ENCODE assay signal across 32 mouse cellular contexts in the genomic region with DNA sequence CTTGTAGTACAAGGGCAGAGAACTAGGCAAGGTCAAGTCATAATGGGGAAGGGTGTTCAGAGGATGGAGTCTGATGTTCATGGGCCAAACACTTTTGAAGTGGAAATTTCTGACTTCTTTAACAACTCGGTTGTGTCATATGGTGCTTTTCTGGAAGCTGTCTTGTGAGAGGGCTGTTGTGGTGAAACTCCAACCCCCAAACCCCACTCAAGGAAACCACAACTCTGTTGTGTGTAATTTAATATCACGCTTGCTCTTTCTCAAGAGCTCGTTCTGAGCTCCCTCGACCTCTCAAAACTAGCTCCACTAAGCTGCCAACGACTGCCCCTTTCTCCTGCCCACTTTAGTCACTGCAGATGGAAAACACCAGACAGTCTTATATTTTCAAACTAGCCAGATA. TPM values are rescaled to one million over a fixed set of nuclear protein-coding genes. Genes with fewer than 3 reads are reported as not detected.
DNase-seq lines count a peak whose midpoint lies in the region; ATAC-seq and TF ChIP-seq lines count a peak whose summit lies in the region.
"Had no signal": no experiment of that assay in that cellular context is flagged by ENCODE, and none has a peak within 500 bp of the region (broad histone marks: within the 10 kb centered on the region; RNA-seq: fewer than 3 reads in every experiment).

No protein-coding gene starts in this region.

- H3K4me3 ChIP-seq in bone marrow, adult 2 months (replicated peaks; ENCODE audit: control insufficient read depth, low read depth, low read length) = no peak overlapping the region
- H3K4me3 ChIP-seq: embryonic facial prominence, embryonic 10.5 days; embryonic facial prominence, embryonic 13.5 days; erythroblast, embryonic 14.5 days; forebrain, embryonic 10.5 days; gastrocnemius, adult 2 months; heart, embryonic 12.5 days; heart, embryonic 15.5 days; hindbrain, embryonic 10.5 days; hindbrain, embryonic 13.5 days; intestine, embryonic 15.5 days had no signal

- WGBS in bone marrow, adult 2 months = 8% methylated on average over 5 of the region's 5 CpGs

- peak; percentile 76 for ATAC-seq in granulocyte monocyte progenitor cell, adult 5-6 weeks (replicated peaks; ENCODE audit: poor library complexity, severe bottlenecking)
- ATAC-seq: activated CD4-positive, CD25-positive, alpha-beta regulatory T cell, adult 4 months; forebrain, embryonic 14.5 days; forebrain, postnatal 0 days; hindbrain, embryonic 16.5 days; intestine, embryonic 15.5 days had no signal

- intact Hi-C loops in gastrocnemius, postnatal 14 days (cut with DNase I; ENCODE audit: low total_unique reads) = no loop called here

- peak; percentile 51 for DNase-seq in 416B (ENCODE audit: low read depth)
- DNase-seq in natural killer cell, adult 2 months (ENCODE audit: low spot score in 2 of 2) = peak; percentile 28 to 56
- no peak for DNase-seq in spleen, postnatal 14 days (ENCODE audit: low spot score in 2 of 2)
- no peak for DNase-seq in gastrocnemius, postnatal 14 days
- DNase-seq in cerebellum, adult 11-12 months = no peak
- DNase-seq: adrenal gland, adult 8-10 months; adrenal gland, postnatal 25 days; B cell, adult 2 months; cerebellum, adult 2 months; cerebellum, adult 9-11 months; cerebellum, postnatal 25 days; embryo, embryonic 11 days; forebrain, postnatal 0 days; gastrocnemius, adult 2 months; gastrocnemius, postnatal 36 days; heart, adult 11 months; heart, postnatal 10 days; heart, postnatal 36 days had no signal

- TF ChIP-seq POLR2A in bone marrow, adult 2 months (IDR thresholded peaks at IDR 0.05; ENCODE audit: borderline replicate concordance, control insufficient read depth, low read depth, low read length) = no peak

- TF ChIP-seq CTCF in bone marrow, adult 2 months (IDR thresholded peaks at IDR 0.05; ENCODE audit: control insufficient read depth, insufficient read depth, low read length) = no peak

- H3K4me1 ChIP-seq in bone marrow, adult 2 months (ENCODE audit: control insufficient read depth, insufficient read depth, low read length) = peaks cover 4% of the 10 kb centered on the region
- H3K4me1 ChIP-seq: intestine, embryonic 15.5 days had no signal

- H3K27ac ChIP-seq in bone marrow, adult 2 months (ENCODE audit: control insufficient read depth, insufficient read depth, low read depth, low read length, poor library complexity) = 0 out of 2 replicates have a peak overlapping the region, but pooled peaks have one; percentile 9
- H3K27ac ChIP-seq: embryonic facial prominence, embryonic 10.5 days; embryonic facial prominence, embryonic 13.5 days; forebrain, embryonic 10.5 days; gastrocnemius, adult 2 months; heart, embryonic 15.5 days; hindbrain, embryonic 10.5 days; hindbrain, embryonic 13.5 days; intestine, embryonic 15.5 days had no signal

RNA-seq across cellular contexts. Expression of gene Olfm1, which starts 47.1 kb away (rescaled TPM):
- polyA plus RNA-seq in bone marrow, adult 2 months (2011; ENCODE audit: insufficient read depth, insufficient read length, low replicate concordance, missing spikeins) = 2.4 and 5.0 TPM in 2 replicates
- 1.3 and 6.3 TPM in 2 replicates for total RNA-seq in granulocyte monocyte progenitor cell, adult 5-6 weeks (2014; fragmentation: Nextera tagmentation)
- total RNA-seq in granulocyte monocyte progenitor cell, adult 5-6 weeks (2017) = 0.56 and 0.93 TPM in 2 replicates
- total RNA-seq in gastrocnemius, postnatal 14 days (2021) = 10 to 100 TPM in 1 of 2 experiments, 1 to 10 TPM in 1; 9.5 to 13.9 TPM

Comparison
In these comparisons a context has a peak if more than half of its experiments do, and no peak if none do; other contexts are left out.
1. DNase-seq: peak in 416B (single experiment) and natural killer cell, adult 2 months (2 of 2); none in spleen, postnatal 14 days (0 of 2), gastrocnemius, postnatal 14 days (single experiment) and cerebellum, adult 11-12 months (single experiment).